Mouse (Mus musculus) heart, adult 2 months (tissue): ENCODE data around the gene Rasgef1b. TPM values are rescaled to one million over a fixed set of nuclear protein-coding genes. Genes with fewer than 3 reads are reported as not detected.

Experiments
- DNase-seq, 2 experiments: peaks; one replicate each; pipeline ENCODE4 v3.0.0; 2021
- H3K27ac ChIP-seq: fragments of 200-600 bp; 2 replicates; pipeline ENCODE4 v1.8.1; 2022
- H3K27me3 ChIP-seq: fragments of 200-500 bp; 2 replicates; pipeline ENCODE4 v1.6.1; 2012; ENCODE audit warnings: mild to moderate bottlenecking, low read length, inconsistent platforms, mixed read lengths; ENCODE audit not compliant: control insufficient read depth, insufficient read depth
- H3K36me3 ChIP-seq: fragments of 200-500 bp; 2 replicates; pipeline ENCODE4 v1.6.1; 2012; ENCODE audit warnings: low read length, inconsistent platforms; ENCODE audit not compliant: control insufficient read depth, insufficient read depth
- H3K4me1 ChIP-seq: fragments of 200-500 bp; 2 replicates; pipeline ENCODE4 v1.6.1; 2011; ENCODE audit warnings: low read length; ENCODE audit not compliant: control insufficient read depth, insufficient read depth
- H3K4me3 ChIP-seq: fragments of 200-600 bp; 2 replicates; pipeline ENCODE4 v1.8.1; 2022
- H3K79me2 ChIP-seq: fragments of 200-500 bp; replicated peaks from 2 replicates; pipeline ENCODE4 v1.6.1; 2012; ENCODE audit warnings: mild to moderate bottlenecking, inconsistent platforms, low read length, moderate library complexity, mixed read lengths; ENCODE audit not compliant: control insufficient read depth, insufficient read depth
- H3K9ac ChIP-seq: fragments of 200-500 bp; 2 replicates; pipeline ENCODE4 v1.6.1; 2012; ENCODE audit warnings: low read depth, mild to moderate bottlenecking, control low read depth, inconsistent platforms, low read length, mixed read lengths
- CTCF ChIP-seq: fragments of 200-600 bp; IDR thresholded peaks from 2 replicates; pipeline ENCODE4 v1.8.1; 2022; ENCODE audit warnings: antibody characterized with exemption, mild to moderate bottlenecking, moderate library complexity
- EP300 ChIP-seq: fragments of 200-500 bp; IDR thresholded peaks from 2 replicates; pipeline ENCODE4 v1.6.1; 2011; ENCODE audit warnings: low read depth, low read length, control low read depth; ENCODE audit not compliant: insufficient read depth
- POLR2A ChIP-seq: fragments of 200-500 bp; IDR thresholded peaks from 2 replicates; pipeline ENCODE4 v1.6.1; 2011; ENCODE audit warnings: mild to moderate bottlenecking, low read depth, low read length, control low read depth; ENCODE audit not compliant: insufficient read depth
- WGBS: fragments of 180-500 bp; shearing (Covaris S2); methylation state at CpG from one replicate; pipeline ENCODE4 v1.1.7; 2018; 5-methylcytosine and 5-hydroxymethylcytosine counted together
- intact Hi-C: fragments of 180-260 bp; cut with DNase I; formaldehyde crosslinking; loops from one replicate; pipeline ENCODE4 v1.15.1; 2025
- polyA plus RNA-seq: library from polyadenylated mRNA; depleted of rRNA; stranded (reverse); fragments of >200 nt; gene quantifications from 2 replicates; pipeline ENCODE4 v1.2.3, GENCODE M21; 2012
- total RNA-seq, 2 experiments: library from RNA; stranded (reverse); gene quantifications; 2 replicates each; pipeline ENCODE4 v1.2.3; 2021

The Rasgef1b gene
- total and polyA plus RNA-seq, 3 experiments, result 4.3 to 17.7 (median 9.3) TPM

GRCm38 (mm10) chr5:99737937-99738727, 9.3 kb upstream of the Rasgef1b start:
- DNase-seq, result no peak
- Histone ChIP-seq H3K79me2 (no peaks in the 10 kb centered on the region), H3K27me3 (no peaks in the 10 kb centered on the region), H3K9ac (no peak overlapping the region), H3K4me3 (no peak overlapping the region), H3K27ac (no peak overlapping the region), H3K4me1 (no peaks in the 10 kb centered on the region), H3K36me3 (no peaks in the 10 kb centered on the region)
- intact Hi-C loops, result no loop called here
- WGBS, result 53% methylated on average over 10 of the region's 10 CpGs
- TF ChIP-seq POLR2A, result no peak

- Histone ChIP-seq H3K9ac (no peak overlapping the region), H3K36me3 (no peaks in the 10 kb centered on the region), H3K4me1 (peaks cover 5% of the 10 kb centered on the region), H3K79me2 (no peaks in the 10 kb centered on the region), H3K27ac (no peak overlapping the region), H3K27me3 (peaks cover 5% of the 10 kb centered on the region), H3K4me3 (no peak overlapping the region)
- TF ChIP-seq EP300 (no peak), POLR2A (no peak), CTCF (no peak)
- 92% methylated on average over 1 of the region's 1 CpGs for WGBS
- no peak for DNase-seq
- intact Hi-C loops, result no loop called here
These were observed 1.1 kb upstream of the Rasgef1b start for GRCm38 (mm10) chr5:99729931-99730330.

GRCm38 (mm10) chr5:99729361-99729882, 557 bp upstream of the Rasgef1b start:
- H3K79me2 ChIP-seq, result no peaks in the 10 kb centered on the region
- DNase-seq, result peak; percentile 18 to 40
- intact Hi-C loops, result no loop called here
- no peak overlapping the region for H3K27ac ChIP-seq
- H3K4me3 ChIP-seq, result peak overlapping the region; percentile 23; the same call in 1 of the 2 replicates
- no peaks in the 10 kb centered on the region for H3K36me3 ChIP-seq
- H3K9ac ChIP-seq, result no peak overlapping the region
- TF ChIP-seq EP300, result no peak
- no peak for TF ChIP-seq CTCF
- TF ChIP-seq POLR2A, result no peak
- H3K4me1 ChIP-seq, result peaks cover 5% of the 10 kb centered on the region
- 8% methylated on average over 18 of the region's 18 CpGs for WGBS
- H3K27me3 ChIP-seq, result peaks cover 5% of the 10 kb centered on the region

GRCm38 (mm10) chr5:99728027-99728451, 826 bp downstream of the Rasgef1b start:
- Histone ChIP-seq H3K36me3 (no peaks in the 10 kb centered on the region), H3K79me2 (no peaks in the 10 kb centered on the region), H3K27ac (no peak overlapping the region), H3K4me3 (peak overlapping the region; percentile 64), H3K4me1 (peaks cover 5% of the 10 kb centered on the region), H3K27me3 (peaks cover 5% of the 10 kb centered on the region), H3K9ac (no peak overlapping the region)
- no peak for DNase-seq
- WGBS, result 3% methylated on average over 15 of the region's 15 CpGs
- TF ChIP-seq POLR2A (no peak), EP300 (no peak), CTCF (no peak)
- intact Hi-C loops, result no loop called here

- Histone ChIP-seq H3K27me3 (peaks cover 3% of the 10 kb centered on the region; the same call in 1 of the 2 replicates), H3K36me3 (no peaks in the 10 kb centered on the region), H3K4me1 (peaks cover 1% of the 10 kb centered on the region; the same call in 1 of the 2 replicates), H3K79me2 (no peaks in the 10 kb centered on the region), H3K4me3 (no peak overlapping the region), H3K9ac (no peak overlapping the region), H3K27ac (no peak overlapping the region)
- TF ChIP-seq POLR2A (no peak), CTCF (no peak), EP300 (no peak)
- 63% methylated on average over 6 of the region's 6 CpGs for WGBS
- intact Hi-C loops, result no loop called here
- no peak for DNase-seq
These were observed 4.9 kb downstream of the Rasgef1b start for GRCm38 (mm10) chr5:99723941-99724340.

- TF ChIP-seq CTCF (no peak), POLR2A (no peak), EP300 (no peak)
- intact Hi-C loops, result no loop called here
- DNase-seq, result no peak
- 88% methylated on average over 2 of the region's 2 CpGs for WGBS
- H3K4me1 ChIP-seq, result no peaks in the 10 kb centered on the region
- H3K4me3 ChIP-seq, result no peak overlapping the region
- no peaks in the 10 kb centered on the region for H3K36me3 ChIP-seq
- no peaks in the 10 kb centered on the region for H3K27me3 ChIP-seq
- no peaks in the 10 kb centered on the region for H3K79me2 ChIP-seq
- no peak overlapping the region for H3K9ac ChIP-seq
- H3K27ac ChIP-seq, result no peak overlapping the region
These were observed 6.6 kb downstream of the Rasgef1b start for GRCm38 (mm10) chr5:99722310-99722709.
